Mouse (Mus musculus): ENCODE data around the gene Fam76a. TPM values are rescaled to one million over a fixed set of nuclear protein-coding genes. Genes with fewer than 3 reads are reported as not detected.

Fam76a gene
- polyA plus RNA-seq, 1 experiment from 2014 or later, result 47.3 TPM

Other genes starting within 250 kb of the Fam76a start
- gene Xkr8, start 190.0 kb downstream of the Fam76a start, polyA plus RNA-seq (2014; fragmentation: Nextera tagmentation; extraction: Ambion mirVana), result 6.9 and 9.4 TPM in 2 replicates
- 6.7 and 7.9 TPM in 2 replicates for gene Smpdl3b, start 165.3 kb downstream of the Fam76a start, polyA plus RNA-seq (2014; fragmentation: Nextera tagmentation; extraction: Ambion mirVana)
- gene Rpa2, start 154.2 kb downstream of the Fam76a start, polyA plus RNA-seq (2014; fragmentation: Nextera tagmentation; extraction: Ambion mirVana), result 94.9 and 109 TPM in 2 replicates
- gene Themis2, start 126.2 kb downstream of the Fam76a start, polyA plus RNA-seq (2014; fragmentation: Nextera tagmentation; extraction: Ambion mirVana), result 1.3 and 2.1 TPM in 2 replicates
- gene Ppp1r8, start 79.4 kb downstream of the Fam76a start, polyA plus RNA-seq (2014; fragmentation: Nextera tagmentation; extraction: Ambion mirVana), result 61.3 and 67.9 TPM in 2 replicates
- gene Stx12, start 38.0 kb downstream of the Fam76a start, polyA plus RNA-seq (2014; fragmentation: Nextera tagmentation; extraction: Ambion mirVana), result 69.2 and 73.2 TPM in 2 replicates
- gene Fgr, start 51.5 kb upstream of the Fam76a start, polyA plus RNA-seq (2014; fragmentation: Nextera tagmentation; extraction: Ambion mirVana), result 0.48 and 0.85 TPM in 2 replicates
- 11.0 and 11.7 TPM in 2 replicates for gene Ahdc1, start 88.7 kb upstream of the Fam76a start, polyA plus RNA-seq (2014; fragmentation: Nextera tagmentation; extraction: Ambion mirVana)
- gene Wasf2, start 207.9 kb upstream of the Fam76a start, polyA plus RNA-seq (2014; fragmentation: Nextera tagmentation; extraction: Ambion mirVana), result 83.4 and 92.4 TPM in 2 replicates

Data from embryonic facial prominence, embryonic 14.5 days (tissue).